Mouse (Mus musculus): ENCODE data around the gene Rpl27a. TPM values are rescaled to one million over a fixed set of nuclear protein-coding genes. Genes with fewer than 3 reads are reported as not detected.

Rpl27a gene
- total and polyA plus RNA-seq, 2 experiments from 2014 or later = 94.1 to 433 TPM

DNA sequence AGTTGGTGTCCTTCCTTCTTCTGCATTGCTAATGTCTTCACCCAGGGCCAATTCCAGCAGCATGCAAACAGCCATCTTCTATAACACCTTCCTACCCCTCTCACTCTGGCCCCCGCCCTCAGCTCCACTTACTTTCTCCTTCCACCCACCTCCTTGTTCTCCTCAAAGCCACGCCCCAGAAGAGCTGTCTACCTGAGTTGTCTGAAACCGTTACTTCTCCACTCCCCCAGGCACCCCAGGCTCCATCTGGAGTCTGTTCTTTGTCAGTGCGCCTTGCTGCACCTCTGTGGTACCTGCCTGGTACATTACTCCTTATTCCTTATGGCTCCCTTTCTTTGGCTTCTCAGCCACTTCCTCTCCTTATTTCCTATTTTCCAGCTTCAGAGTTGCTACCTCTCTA, 14.2 kb downstream of the Rpl27a start:
- Histone ChIP-seq H3K36me3 (ENCODE audit: insufficient read depth) (peaks cover 10% of the 10 kb centered on the region; the same call in 1 of the 2 replicates), H3K4me3 (ENCODE audit: low read depth, low read length) (no peak overlapping the region), H3K4me1 (ENCODE audit: insufficient read depth) (no peaks in the 10 kb centered on the region; the same call in 1 of the 2 replicates), H3K27ac (ENCODE audit: low read depth, low read length) (no peak overlapping the region), H3K27me3 (ENCODE audit: insufficient read depth, low read length) (no peaks in the 10 kb centered on the region), H3K4me2 (ENCODE audit: low read depth) (no peak overlapping the region), H3K9me3 (ENCODE audit: low read length) (no peaks in the 10 kb centered on the region), H3K9ac (no peak overlapping the region)
- no peak for TF ChIP-seq CTCF (IDR thresholded peaks at IDR 0.05; ENCODE audit: low read depth)
- DNase-seq = no peak
- WGBS = 82% methylated on average over 4 of the region's 4 CpGs
- ATAC-seq = no peak

GRCm38 (mm10) chr7:109533888-109534287, 14.9 kb downstream of the Rpl27a start:
- ATAC-seq (no peak), DNase-seq (no peak)
- TF ChIP-seq CTCF (IDR thresholded peaks at IDR 0.05; ENCODE audit: low read depth) = no peak

GRCm38 (mm10) chr7:109534921-109535320, 16.0 kb downstream of the Rpl27a start:
- H3K36me3 ChIP-seq (ENCODE audit: insufficient read depth) = peaks cover 10% of the 10 kb centered on the region; the same call in 1 of the 2 replicates
- H3K4me1 ChIP-seq (ENCODE audit: insufficient read depth) = no peaks in the 10 kb centered on the region; the same call in 1 of the 2 replicates
- ATAC-seq (no peak), DNase-seq (no peak)
- H3K27me3 ChIP-seq (ENCODE audit: insufficient read depth, low read length) = no peaks in the 10 kb centered on the region
- H3K4me3 ChIP-seq (ENCODE audit: low read depth, low read length) = no peak overlapping the region
- no peaks in the 10 kb centered on the region for H3K9me3 ChIP-seq (ENCODE audit: low read length)
- 97% methylated on average over 3 of the region's 3 CpGs for WGBS
- H3K4me2 ChIP-seq (ENCODE audit: low read depth) = no peak overlapping the region
- no peak overlapping the region for H3K9ac ChIP-seq
- no peak overlapping the region for H3K27ac ChIP-seq (ENCODE audit: low read depth, low read length)
- no peak for TF ChIP-seq CTCF (IDR thresholded peaks at IDR 0.05; ENCODE audit: low read depth)

More at GRCm38 (mm10) chr7:109533888-109534287, 14.9 kb downstream of the Rpl27a start:
- H3K27ac ChIP-seq (ENCODE audit: low read depth, low read length) = no peak overlapping the region
- H3K4me1 ChIP-seq (ENCODE audit: insufficient read depth) = no peaks in the 10 kb centered on the region; the same call in 1 of the 2 replicates
- no peaks in the 10 kb centered on the region for H3K9me3 ChIP-seq (ENCODE audit: low read length)
- WGBS = 82% methylated on average over 4 of the region's 4 CpGs
- H3K4me2 ChIP-seq (ENCODE audit: low read depth) = no peak overlapping the region
- no peak overlapping the region for H3K4me3 ChIP-seq (ENCODE audit: low read depth, low read length)
- no peak overlapping the region for H3K9ac ChIP-seq
- no peaks in the 10 kb centered on the region for H3K27me3 ChIP-seq (ENCODE audit: insufficient read depth, low read length)
- H3K36me3 ChIP-seq (ENCODE audit: insufficient read depth) = peaks cover 10% of the 10 kb centered on the region; the same call in 1 of the 2 replicates

- Histone ChIP-seq H3K4me1 (ENCODE audit: insufficient read depth) (no peaks in the 10 kb centered on the region; the same call in 1 of the 2 replicates), H3K36me3 (ENCODE audit: insufficient read depth) (peaks cover 10% of the 10 kb centered on the region; the same call in 1 of the 2 replicates), H3K4me2 (ENCODE audit: low read depth) (no peak overlapping the region), H3K27ac (ENCODE audit: low read depth, low read length) (no peak overlapping the region), H3K9ac (no peak overlapping the region), H3K27me3 (ENCODE audit: insufficient read depth, low read length) (no peaks in the 10 kb centered on the region), H3K9me3 (ENCODE audit: low read length) (no peaks in the 10 kb centered on the region), H3K4me3 (ENCODE audit: low read depth, low read length) (no peak overlapping the region)
- peak; percentile 64 for DNase-seq
- ATAC-seq = peak; percentile 85
- 18% methylated on average over 4 of the region's 4 CpGs for WGBS
- TF ChIP-seq CTCF (IDR thresholded peaks at IDR 0.05; ENCODE audit: low read depth) = 0 out of 2 replicates have a peak, but pooled peaks have one; percentile 6
Measured at GRCm38 (mm10) chr7:109536451-109536946, 17.6 kb downstream of the Rpl27a start.

- H3K4me1 ChIP-seq (ENCODE audit: insufficient read depth) = no peaks in the 10 kb centered on the region; the same call in 1 of the 2 replicates
- H3K4me3 ChIP-seq (ENCODE audit: low read depth, low read length) = no peak overlapping the region
- no peak for TF ChIP-seq CTCF (IDR thresholded peaks at IDR 0.05; ENCODE audit: low read depth)
- H3K9ac ChIP-seq = no peak overlapping the region
- H3K9me3 ChIP-seq (ENCODE audit: low read length) = no peaks in the 10 kb centered on the region
- H3K4me2 ChIP-seq (ENCODE audit: low read depth) = no peak overlapping the region
- no peaks in the 10 kb centered on the region for H3K27me3 ChIP-seq (ENCODE audit: insufficient read depth, low read length)
- H3K27ac ChIP-seq (ENCODE audit: low read depth, low read length) = no peak overlapping the region
- ATAC-seq (no peak), DNase-seq (no peak)
- H3K36me3 ChIP-seq (ENCODE audit: insufficient read depth) = no peaks in the 10 kb centered on the region
Measured at GRCm38 (mm10) chr7:109540902-109541301, 22.0 kb downstream of the Rpl27a start.

GRCm38 (mm10) chr7:109541609-109542363, 22.8 kb downstream of the Rpl27a start:
- Histone ChIP-seq H3K9ac (no peak overlapping the region), H3K4me2 (ENCODE audit: low read depth) (no peak overlapping the region), H3K27me3 (ENCODE audit: insufficient read depth, low read length) (no peaks in the 10 kb centered on the region), H3K9me3 (ENCODE audit: low read length) (no peaks in the 10 kb centered on the region), H3K4me1 (ENCODE audit: insufficient read depth) (no peaks in the 10 kb centered on the region; the same call in 1 of the 2 replicates), H3K4me3 (ENCODE audit: low read depth, low read length) (no peak overlapping the region), H3K27ac (ENCODE audit: low read depth, low read length) (no peak overlapping the region), H3K36me3 (ENCODE audit: insufficient read depth) (no peaks in the 10 kb centered on the region)
- WGBS = 90% methylated on average over 10 of the region's 10 CpGs
- TF ChIP-seq CTCF (IDR thresholded peaks at IDR 0.05; ENCODE audit: low read depth) = no peak
- DNase-seq = no peak
- no peak for ATAC-seq

DNA sequence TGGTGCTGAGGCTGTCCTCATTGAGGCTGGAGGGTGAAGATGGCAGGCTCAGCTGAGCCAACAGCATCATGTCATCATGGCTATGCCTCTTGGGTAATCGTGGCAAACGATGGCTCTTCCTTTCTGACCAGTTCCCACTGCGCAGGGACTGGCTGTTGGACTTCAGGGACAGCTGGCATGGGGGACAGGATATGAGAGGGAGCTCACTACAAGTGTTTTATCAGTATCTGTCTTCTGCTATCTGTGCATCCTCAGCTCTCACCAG, 23.3 kb downstream of the Rpl27a start:
- WGBS = 89% methylated on average over 3 of the region's 3 CpGs
- no peak for DNase-seq
- no peak for TF ChIP-seq CTCF (IDR thresholded peaks at IDR 0.05; ENCODE audit: low read depth)

More for the DNA sequence above, 23.3 kb downstream of the Rpl27a start:
- Histone ChIP-seq H3K36me3 (ENCODE audit: insufficient read depth) (no peaks in the 10 kb centered on the region), H3K9ac (no peak overlapping the region), H3K4me3 (ENCODE audit: low read depth, low read length) (no peak overlapping the region), H3K27ac (ENCODE audit: low read depth, low read length) (no peak overlapping the region), H3K9me3 (ENCODE audit: low read length) (no peaks in the 10 kb centered on the region), H3K4me2 (ENCODE audit: low read depth) (no peak overlapping the region), H3K4me1 (ENCODE audit: insufficient read depth) (no peaks in the 10 kb centered on the region), H3K27me3 (ENCODE audit: insufficient read depth, low read length) (no peaks in the 10 kb centered on the region)
- no peak for ATAC-seq
